Mouse (Mus musculus): ENCODE data around the gene Rapsn. TPM values are rescaled to one million over a fixed set of nuclear protein-coding genes. Genes with fewer than 3 reads are reported as not detected.

Rapsn gene
- polyA plus RNA-seq, 1 experiment from 2014 or later, result 1.2 TPM

DNA sequence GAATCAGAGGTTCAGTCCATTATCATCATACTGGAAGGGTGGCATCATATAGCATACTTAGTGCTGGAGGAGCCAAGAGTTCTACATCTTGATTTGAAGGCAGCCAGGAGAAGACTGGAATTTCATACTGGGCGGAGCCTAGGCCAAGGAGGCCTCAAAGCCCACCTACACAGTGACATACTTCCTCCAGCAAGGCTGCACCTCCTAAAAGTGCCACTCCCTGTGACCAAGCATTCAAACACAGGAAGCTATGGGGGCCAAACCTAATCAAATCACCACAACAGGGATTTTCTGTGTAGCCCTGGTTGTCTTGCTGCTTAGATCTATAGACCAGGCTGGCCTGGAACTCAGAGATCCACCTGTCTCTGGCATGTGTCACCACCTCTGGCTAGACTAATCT is 11.5 kb upstream of the Rapsn start:
- H3K27ac ChIP-seq (ENCODE audit: low read depth, low read length), result no peak overlapping the region
- peaks cover 15% of the 10 kb centered on the region for H3K36me3 ChIP-seq (ENCODE audit: control insufficient read depth, insufficient read depth, low read length)
- no peaks in the 10 kb centered on the region for H3K27me3 ChIP-seq (replicated peaks; ENCODE audit: control insufficient read depth, insufficient read depth, low read length)
- WGBS, result 100% methylated on average over 1 of the region's 1 CpGs
- H3K4me1 ChIP-seq (ENCODE audit: control insufficient read depth, insufficient read depth, low read length), result no peaks in the 10 kb centered on the region
- DNase-seq (ENCODE audit: low spot score) (no peak), ATAC-seq (no peak)
- H3K4me3 ChIP-seq (ENCODE audit: low read depth, low read length), result no peak overlapping the region
- no peak overlapping the region for H3K4me2 ChIP-seq (ENCODE audit: low read length)
- H3K9ac ChIP-seq (ENCODE audit: low read length), result no peak overlapping the region
- no peaks in the 10 kb centered on the region for H3K9me3 ChIP-seq (replicated peaks; ENCODE audit: control insufficient read depth, low read length)

- ATAC-seq, result no peak
- peaks cover 8% of the 10 kb centered on the region for H3K36me3 ChIP-seq (ENCODE audit: control insufficient read depth, insufficient read depth, low read length)
- no peak overlapping the region for H3K4me3 ChIP-seq (ENCODE audit: low read depth, low read length)
- WGBS, result 82% methylated on average over 1 of the region's 1 CpGs
- no peaks in the 10 kb centered on the region for H3K4me1 ChIP-seq (ENCODE audit: control insufficient read depth, insufficient read depth, low read length)
- H3K9ac ChIP-seq (ENCODE audit: low read length), result no peak overlapping the region
- H3K9me3 ChIP-seq (replicated peaks; ENCODE audit: control insufficient read depth, low read length), result no peaks in the 10 kb centered on the region
- no peak for DNase-seq (ENCODE audit: low spot score)
- no peak overlapping the region for H3K27ac ChIP-seq (ENCODE audit: low read depth, low read length)
- H3K27me3 ChIP-seq (replicated peaks; ENCODE audit: control insufficient read depth, insufficient read depth, low read length), result no peaks in the 10 kb centered on the region
- no peak overlapping the region for H3K4me2 ChIP-seq (ENCODE audit: low read length)
Measured at GRCm38 (mm10) chr2:91025081-91025516, 10.3 kb upstream of the Rapsn start.

GRCm38 (mm10) chr2:91026491-91026890 is 8.9 kb upstream of the Rapsn start:
- Histone ChIP-seq H3K4me3 (ENCODE audit: low read depth, low read length) (no peak overlapping the region), H3K9me3 (replicated peaks; ENCODE audit: control insufficient read depth, low read length) (no peaks in the 10 kb centered on the region), H3K27ac (ENCODE audit: low read depth, low read length) (no peak overlapping the region), H3K4me1 (ENCODE audit: control insufficient read depth, insufficient read depth, low read length) (no peaks in the 10 kb centered on the region), H3K4me2 (ENCODE audit: low read length) (no peak overlapping the region), H3K27me3 (replicated peaks; ENCODE audit: control insufficient read depth, insufficient read depth, low read length) (no peaks in the 10 kb centered on the region), H3K9ac (ENCODE audit: low read length) (no peak overlapping the region), H3K36me3 (ENCODE audit: control insufficient read depth, insufficient read depth, low read length) (no peaks in the 10 kb centered on the region)
- no peak for ATAC-seq
- no peak for DNase-seq (ENCODE audit: low spot score)
- 82% methylated on average over 1 of the region's 1 CpGs for WGBS

DNA sequence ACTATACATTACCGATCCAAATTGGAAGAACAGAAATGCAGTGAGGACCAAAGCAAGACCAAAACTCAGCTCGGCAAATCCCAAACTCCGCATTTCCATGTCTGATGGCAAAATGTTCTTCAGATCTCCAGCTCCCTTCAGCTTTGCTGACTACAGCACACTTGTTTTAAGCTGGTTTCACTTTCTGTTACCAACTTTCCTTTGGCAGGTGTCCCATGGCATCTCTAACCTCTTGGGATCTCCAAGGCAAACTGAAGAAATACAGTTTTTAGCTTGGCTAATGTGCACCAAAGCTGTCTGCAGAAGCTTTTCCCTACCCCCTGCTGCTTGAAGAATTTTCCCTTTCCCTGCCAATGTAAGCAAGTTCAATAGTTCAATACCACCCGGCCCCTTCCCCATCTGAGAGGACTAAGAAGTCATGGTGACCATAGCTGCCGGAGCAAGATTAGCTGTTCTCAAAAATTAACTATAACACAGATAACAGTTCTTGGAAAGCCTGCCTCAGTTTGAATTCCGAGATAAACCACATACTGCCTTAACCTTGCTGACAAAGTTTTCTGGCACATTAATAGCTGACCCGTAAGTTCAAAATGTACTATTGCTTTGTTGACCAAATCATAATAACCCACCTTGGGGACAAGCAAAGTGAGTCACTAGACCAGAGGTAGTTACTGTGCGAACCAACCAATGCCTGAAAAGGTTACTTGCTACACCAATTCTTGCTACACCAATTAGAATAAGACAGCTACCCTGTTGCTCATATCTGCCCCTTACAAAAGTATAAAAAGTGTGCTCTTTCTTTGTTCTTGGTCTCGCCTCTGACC is 7.8 kb upstream of the Rapsn start:
- DNase-seq (ENCODE audit: low spot score) (no peak), ATAC-seq (no peak)
- Histone ChIP-seq H3K36me3 (ENCODE audit: control insufficient read depth, insufficient read depth, low read length) (no peaks in the 10 kb centered on the region), H3K27ac (ENCODE audit: low read depth, low read length) (no peak overlapping the region), H3K4me1 (ENCODE audit: control insufficient read depth, insufficient read depth, low read length) (no peaks in the 10 kb centered on the region), H3K27me3 (replicated peaks; ENCODE audit: control insufficient read depth, insufficient read depth, low read length) (no peaks in the 10 kb centered on the region), H3K9ac (ENCODE audit: low read length) (no peak overlapping the region), H3K9me3 (replicated peaks; ENCODE audit: control insufficient read depth, low read length) (no peaks in the 10 kb centered on the region), H3K4me3 (ENCODE audit: low read depth, low read length) (no peak overlapping the region), H3K4me2 (ENCODE audit: low read length) (no peak overlapping the region)
- WGBS, result 86% methylated on average over 9 of the region's 9 CpGs

GRCm38 (mm10) chr2:91031216-91031615 is 4.2 kb upstream of the Rapsn start:
- no peaks in the 10 kb centered on the region for H3K27me3 ChIP-seq (replicated peaks; ENCODE audit: control insufficient read depth, insufficient read depth, low read length)
- H3K4me3 ChIP-seq (ENCODE audit: low read depth, low read length), result no peak overlapping the region
- H3K36me3 ChIP-seq (ENCODE audit: control insufficient read depth, insufficient read depth, low read length), result no peaks in the 10 kb centered on the region
- ATAC-seq (no peak), DNase-seq (ENCODE audit: low spot score) (no peak)
- H3K4me1 ChIP-seq (ENCODE audit: control insufficient read depth, insufficient read depth, low read length), result no peaks in the 10 kb centered on the region
- H3K27ac ChIP-seq (ENCODE audit: low read depth, low read length), result no peak overlapping the region
- no peaks in the 10 kb centered on the region for H3K9me3 ChIP-seq (replicated peaks; ENCODE audit: control insufficient read depth, low read length)
- 88% methylated on average over 4 of the region's 4 CpGs for WGBS
- no peak overlapping the region for H3K4me2 ChIP-seq (ENCODE audit: low read length)
- no peak overlapping the region for H3K9ac ChIP-seq (ENCODE audit: low read length)

- 19% methylated on average over 3 of the region's 3 CpGs for WGBS
- Histone ChIP-seq H3K9ac (ENCODE audit: low read length) (no peak overlapping the region), H3K4me2 (ENCODE audit: low read length) (no peak overlapping the region), H3K27ac (ENCODE audit: low read depth, low read length) (no peak overlapping the region), H3K4me1 (ENCODE audit: control insufficient read depth, insufficient read depth, low read length) (no peaks in the 10 kb centered on the region), H3K36me3 (ENCODE audit: control insufficient read depth, insufficient read depth, low read length) (no peaks in the 10 kb centered on the region), H3K4me3 (ENCODE audit: low read depth, low read length) (no peak overlapping the region), H3K9me3 (replicated peaks; ENCODE audit: control insufficient read depth, low read length) (no peaks in the 10 kb centered on the region), H3K27me3 (replicated peaks; ENCODE audit: control insufficient read depth, insufficient read depth, low read length) (no peaks in the 10 kb centered on the region)
- ATAC-seq, result no peak; the same call in 1 of the 2 replicates
- DNase-seq (ENCODE audit: low spot score), result no peak
Measured at GRCm38 (mm10) chr2:91033000-91033399, 2.4 kb upstream of the Rapsn start.

DNA sequence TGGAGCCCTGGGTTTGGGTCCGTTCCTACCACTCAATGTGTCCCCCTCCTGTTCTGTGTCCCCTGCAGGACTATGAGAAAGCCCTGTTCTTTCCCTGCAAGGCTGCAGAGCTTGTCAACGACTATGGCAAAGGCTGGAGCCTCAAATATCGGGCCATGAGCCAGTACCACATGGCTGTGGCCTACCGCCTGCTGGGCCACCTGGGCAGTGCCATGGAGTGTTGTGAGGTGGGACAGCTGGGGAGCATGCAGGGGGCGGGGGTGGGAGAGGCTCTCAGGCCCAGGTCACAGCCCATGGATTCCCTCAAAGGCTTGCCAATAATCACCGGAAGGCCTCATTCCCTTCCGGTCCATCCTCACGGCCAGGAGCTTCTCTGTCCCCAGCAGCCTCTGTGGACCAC is 6.4 kb downstream of the Rapsn start:
- H3K27me3 ChIP-seq (replicated peaks; ENCODE audit: control insufficient read depth, insufficient read depth, low read length), result no peaks in the 10 kb centered on the region
- 58% methylated on average over 8 of the region's 8 CpGs for WGBS
- no peaks in the 10 kb centered on the region for H3K36me3 ChIP-seq (ENCODE audit: control insufficient read depth, insufficient read depth, low read length)
- no peak overlapping the region for H3K27ac ChIP-seq (ENCODE audit: low read depth, low read length)
- H3K4me3 ChIP-seq (ENCODE audit: low read depth, low read length), result no peak overlapping the region
- no peak overlapping the region for H3K4me2 ChIP-seq (ENCODE audit: low read length)
- H3K9ac ChIP-seq (ENCODE audit: low read length), result no peak overlapping the region
- ATAC-seq (no peak), DNase-seq (ENCODE audit: low spot score) (no peak)
- H3K9me3 ChIP-seq (replicated peaks; ENCODE audit: control insufficient read depth, low read length), result no peaks in the 10 kb centered on the region
- H3K4me1 ChIP-seq (ENCODE audit: control insufficient read depth, insufficient read depth, low read length), result no peaks in the 10 kb centered on the region

DNA sequence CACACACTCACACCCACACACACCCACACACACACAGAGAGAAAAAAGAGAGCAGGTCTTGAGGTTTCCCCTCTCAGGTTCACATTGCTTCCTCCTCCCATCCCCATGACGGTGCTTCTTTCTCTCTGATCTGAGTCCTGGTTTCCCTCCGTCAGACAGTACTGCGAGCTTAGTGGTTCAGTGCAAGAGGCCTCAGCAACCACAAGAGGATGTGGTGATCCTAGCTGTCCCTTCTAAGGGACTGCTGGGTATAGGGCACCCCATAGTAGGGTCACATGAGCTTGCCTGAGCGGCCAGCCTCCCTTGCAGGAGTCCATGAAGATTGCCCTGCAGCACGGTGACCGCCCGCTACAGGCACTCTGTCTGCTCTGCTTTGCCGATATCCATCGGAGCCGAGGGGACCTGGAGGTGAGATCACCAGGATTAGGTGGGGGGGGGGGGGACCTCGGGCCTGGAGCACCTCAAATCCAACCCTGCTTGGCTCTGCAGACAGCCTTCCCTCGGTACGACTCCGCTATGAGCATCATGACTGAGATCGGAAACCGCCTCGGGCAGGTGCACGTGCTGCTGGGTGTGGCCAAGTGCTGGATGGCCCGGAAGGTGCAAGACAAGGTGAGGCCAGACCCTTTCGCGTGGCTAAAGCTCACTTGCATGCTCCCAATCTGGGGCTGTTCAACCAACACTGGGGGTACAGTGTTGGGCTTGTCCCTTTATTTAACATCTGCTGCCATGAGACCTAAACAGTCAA is 7.4 kb downstream of the Rapsn start:
- Histone ChIP-seq H3K4me2 (ENCODE audit: low read length) (no peak overlapping the region), H3K4me1 (ENCODE audit: control insufficient read depth, insufficient read depth, low read length) (no peaks in the 10 kb centered on the region), H3K27me3 (replicated peaks; ENCODE audit: control insufficient read depth, insufficient read depth, low read length) (no peaks in the 10 kb centered on the region), H3K4me3 (ENCODE audit: low read depth, low read length) (no peak overlapping the region), H3K36me3 (ENCODE audit: control insufficient read depth, insufficient read depth, low read length) (no peaks in the 10 kb centered on the region), H3K27ac (ENCODE audit: low read depth, low read length) (no peak overlapping the region), H3K9me3 (replicated peaks; ENCODE audit: control insufficient read depth, low read length) (no peaks in the 10 kb centered on the region), H3K9ac (ENCODE audit: low read length) (peak overlapping the region; percentile 21; the same call in 1 of the 2 replicates)
- ATAC-seq, result no peak
- DNase-seq (ENCODE audit: low spot score), result no peak
- 67% methylated on average over 21 of the region's 21 CpGs for WGBS

DNA sequence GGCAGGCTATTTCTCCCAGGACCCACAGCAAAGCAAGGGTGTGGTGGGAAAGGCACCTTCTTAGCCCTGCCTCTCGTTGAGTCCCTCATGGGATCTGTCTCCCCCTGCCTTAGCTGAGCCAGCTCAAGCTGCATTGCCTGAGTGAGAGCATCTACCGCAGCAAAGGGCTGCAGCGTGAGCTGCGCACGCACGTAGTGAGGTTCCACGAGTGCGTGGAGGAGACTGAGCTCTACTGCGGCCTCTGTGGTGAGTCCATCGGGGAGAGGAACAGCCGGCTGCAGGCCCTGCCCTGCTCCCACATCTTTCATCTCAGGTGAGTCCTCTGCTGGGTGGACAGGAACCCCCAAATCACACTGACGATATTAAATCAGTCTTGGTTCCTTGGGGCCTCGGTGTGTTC is 9.3 kb downstream of the Rapsn start:
- Histone ChIP-seq H3K9ac (ENCODE audit: low read length) (no peak overlapping the region), H3K36me3 (ENCODE audit: control insufficient read depth, insufficient read depth, low read length) (no peaks in the 10 kb centered on the region), H3K4me3 (ENCODE audit: low read depth, low read length) (no peak overlapping the region), H3K4me1 (ENCODE audit: control insufficient read depth, insufficient read depth, low read length) (no peaks in the 10 kb centered on the region), H3K27me3 (replicated peaks; ENCODE audit: control insufficient read depth, insufficient read depth, low read length) (no peaks in the 10 kb centered on the region), H3K9me3 (replicated peaks; ENCODE audit: control insufficient read depth, low read length) (no peaks in the 10 kb centered on the region), H3K27ac (ENCODE audit: low read depth, low read length) (no peak overlapping the region), H3K4me2 (ENCODE audit: low read length) (no peak overlapping the region)
- ATAC-seq, result no peak
- 86% methylated on average over 13 of the region's 13 CpGs for WGBS
- DNase-seq (ENCODE audit: low spot score), result no peak
